Mouse (Mus musculus): Measurements from ENCODE around the gene Ift140. TPM values are rescaled to one million over a fixed set of nuclear protein-coding genes. Genes with fewer than 3 reads are reported as not detected.

The Ift140 gene
- polyA plus RNA-seq, 1 experiment from 2014 or later = 26.5 TPM

GRCm38 (mm10) chr17:25045281-25045680 is 29.4 kb downstream of the Ift140 start:
- Histone ChIP-seq H3K27ac (no peak overlapping the region), H3K27me3 (no peaks in the 10 kb centered on the region), H3K9ac (replicated peaks) (no peak overlapping the region), H3K4me1 (replicated peaks) (no peaks in the 10 kb centered on the region), H3K4me2 (no peak overlapping the region), H3K36me3 (peaks cover 41% of the 10 kb centered on the region), H3K9me3 (no peaks in the 10 kb centered on the region), H3K4me3 (replicated peaks) (no peak overlapping the region)
- no peak for ATAC-seq (ENCODE audit: insufficient number of reproducible peaks, insufficient read depth, low FRiP score, low TSS enrichment, low read depth)
- WGBS = 88% methylated on average over 4 of the region's 4 CpGs

- Histone ChIP-seq H3K4me2 (no peak overlapping the region), H3K4me3 (replicated peaks) (no peak overlapping the region), H3K9ac (replicated peaks) (no peak overlapping the region), H3K27ac (no peak overlapping the region), H3K4me1 (replicated peaks) (no peaks in the 10 kb centered on the region), H3K27me3 (no peaks in the 10 kb centered on the region), H3K9me3 (no peaks in the 10 kb centered on the region), H3K36me3 (peaks cover 48% of the 10 kb centered on the region)
- 92% methylated on average over 6 of the region's 6 CpGs for WGBS
- no peak for ATAC-seq (ENCODE audit: insufficient number of reproducible peaks, insufficient read depth, low FRiP score, low TSS enrichment, low read depth)
These were observed 31.3 kb downstream of the Ift140 start for GRCm38 (mm10) chr17:25047143-25047542.

DNA sequence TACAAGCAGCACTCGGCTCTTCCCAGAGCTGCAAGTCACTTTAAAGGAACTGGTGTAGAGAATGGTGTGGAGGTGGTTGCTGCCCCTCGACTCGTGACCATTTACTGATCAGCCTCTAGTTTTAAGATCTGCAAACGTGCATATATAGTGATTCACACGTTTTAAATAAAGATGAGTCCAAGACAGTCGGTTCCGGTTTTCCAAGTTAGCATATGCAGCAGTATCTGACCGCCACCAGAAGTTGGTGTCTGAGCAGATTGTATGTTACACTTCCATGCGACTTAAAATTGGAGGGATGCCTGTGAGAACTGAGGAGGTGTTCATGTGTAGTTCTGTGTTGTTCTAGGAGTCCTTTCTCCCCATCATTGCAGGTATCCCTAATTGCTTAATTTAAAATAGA is 37.4 kb downstream of the Ift140 start:
- whole genome bisulfite sequencing = 85% methylated on average over 9 of the region's 9 CpGs
- Histone ChIP-seq H3K9me3 (no peaks in the 10 kb centered on the region), H3K4me3 (replicated peaks) (no peak overlapping the region), H3K9ac (replicated peaks) (no peak overlapping the region), H3K36me3 (peaks cover 79% of the 10 kb centered on the region), H3K27me3 (no peaks in the 10 kb centered on the region), H3K4me1 (replicated peaks) (no peaks in the 10 kb centered on the region), H3K4me2 (no peak overlapping the region), H3K27ac (no peak overlapping the region)
- no peak for ATAC-seq (ENCODE audit: insufficient number of reproducible peaks, insufficient read depth, low FRiP score, low TSS enrichment, low read depth)

DNA sequence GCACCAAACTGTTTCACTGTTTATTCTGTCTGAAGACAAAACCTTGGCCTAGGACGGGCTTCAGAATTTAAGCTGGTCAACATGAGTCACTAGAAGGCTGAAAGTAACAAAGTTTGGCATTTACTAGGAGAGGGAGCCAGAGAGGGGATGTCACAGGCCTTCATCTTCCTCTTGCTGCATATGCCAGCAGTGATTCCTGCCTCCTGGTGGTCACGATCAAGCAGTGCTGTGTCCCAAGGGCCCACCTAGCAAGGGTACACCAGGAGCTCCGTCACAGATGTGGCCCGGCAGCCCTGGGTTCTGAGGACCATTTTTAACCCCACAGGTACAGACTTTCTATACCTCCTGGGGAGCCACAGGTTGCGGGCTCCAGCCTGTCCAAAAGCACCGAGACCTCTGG is 41.2 kb downstream of the Ift140 start:
- ATAC-seq (ENCODE audit: insufficient number of reproducible peaks, insufficient read depth, low FRiP score, low TSS enrichment, low read depth) = no peak
- H3K27me3 ChIP-seq = no peaks in the 10 kb centered on the region
- H3K36me3 ChIP-seq = peaks cover 90% of the 10 kb centered on the region
- H3K9ac ChIP-seq (replicated peaks) = no peak overlapping the region
- H3K4me3 ChIP-seq (replicated peaks) = no peak overlapping the region
- H3K27ac ChIP-seq = no peak overlapping the region
- H3K9me3 ChIP-seq = no peaks in the 10 kb centered on the region
- H3K4me2 ChIP-seq = no peak overlapping the region
- 87% methylated on average over 6 of the region's 6 CpGs for WGBS
- H3K4me1 ChIP-seq (replicated peaks) = no peaks in the 10 kb centered on the region

DNA sequence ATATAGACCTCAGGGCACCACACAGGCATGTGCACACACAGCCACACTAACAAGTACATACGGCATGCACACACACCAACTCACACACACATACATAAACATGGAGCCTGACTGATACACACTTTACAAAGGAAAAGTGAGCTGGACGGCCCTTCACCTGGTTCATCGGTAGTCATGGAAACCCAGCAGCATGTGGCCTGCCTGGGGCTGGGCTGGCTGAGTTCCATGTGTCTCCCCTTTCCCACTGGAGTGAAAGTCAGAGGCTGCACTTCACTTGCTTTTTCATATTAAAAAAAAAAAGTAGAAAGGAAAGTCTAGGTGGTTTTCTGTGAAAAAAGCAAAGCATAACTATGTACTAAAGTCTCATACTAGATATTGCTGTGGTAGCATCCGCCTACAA is 47.4 kb downstream of the Ift140 start:
- Histone ChIP-seq H3K4me1 (replicated peaks) (no peaks in the 10 kb centered on the region), H3K9me3 (no peaks in the 10 kb centered on the region), H3K36me3 (peaks cover 60% of the 10 kb centered on the region), H3K4me2 (no peak overlapping the region), H3K27me3 (no peaks in the 10 kb centered on the region), H3K9ac (replicated peaks) (no peak overlapping the region), H3K27ac (no peak overlapping the region), H3K4me3 (replicated peaks) (no peak overlapping the region)
- no peak for ATAC-seq (ENCODE audit: insufficient number of reproducible peaks, insufficient read depth, low FRiP score, low TSS enrichment, low read depth)
- 78% methylated on average over 4 of the region's 4 CpGs for WGBS

DNA sequence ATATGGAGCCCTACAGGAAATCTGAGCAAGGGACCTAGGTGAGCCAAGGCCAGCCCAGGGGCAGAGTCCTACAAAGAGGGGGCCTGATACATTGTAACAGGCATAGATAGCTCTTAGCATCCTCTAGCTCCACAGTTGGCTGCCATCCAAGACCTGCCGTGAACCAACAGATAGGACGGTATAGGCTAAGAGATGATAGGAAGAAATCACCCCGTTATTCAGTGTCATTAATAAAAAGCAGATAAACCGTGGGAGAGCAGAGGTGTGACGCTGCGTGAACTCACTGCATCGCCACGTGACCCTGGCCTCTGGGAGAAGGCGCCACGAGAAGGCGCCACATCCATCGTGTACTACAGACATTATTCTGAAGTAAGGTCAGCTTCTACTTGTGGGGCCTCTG is 48.0 kb downstream of the Ift140 start:
- Histone ChIP-seq H3K4me3 (replicated peaks) (no peak overlapping the region), H3K27me3 (no peaks in the 10 kb centered on the region), H3K9ac (replicated peaks) (no peak overlapping the region), H3K4me2 (no peak overlapping the region), H3K9me3 (no peaks in the 10 kb centered on the region), H3K36me3 (peaks cover 54% of the 10 kb centered on the region), H3K4me1 (replicated peaks) (no peaks in the 10 kb centered on the region), H3K27ac (no peak overlapping the region)
- 89% methylated on average over 12 of the region's 12 CpGs for WGBS
- ATAC-seq (ENCODE audit: insufficient number of reproducible peaks, insufficient read depth, low FRiP score, low TSS enrichment, low read depth) = no peak

DNA sequence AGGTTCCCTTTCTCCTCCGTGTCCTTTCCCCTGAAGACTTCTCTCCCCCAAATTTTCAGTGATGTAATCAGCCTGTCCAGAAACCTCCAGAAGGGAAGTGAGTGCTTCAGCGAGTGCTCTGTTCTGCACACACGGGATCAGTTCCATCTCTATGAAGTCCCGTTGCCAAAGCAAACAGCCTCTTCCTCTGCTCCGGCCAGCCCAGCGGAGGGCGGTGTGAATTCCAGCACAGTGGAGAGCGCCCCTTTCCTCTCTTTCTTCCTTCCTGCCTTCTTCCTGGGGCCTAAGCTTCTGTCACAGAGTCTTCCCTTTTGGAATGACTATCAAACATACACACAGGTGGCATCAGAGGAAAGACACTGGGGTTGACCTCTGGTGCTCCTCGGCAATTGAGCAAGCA is 48.5 kb downstream of the Ift140 start:
- 84% methylated on average over 9 of the region's 9 CpGs for WGBS
- H3K4me3 ChIP-seq (replicated peaks) = no peak overlapping the region
- no peak overlapping the region for H3K27ac ChIP-seq
- no peak overlapping the region for H3K4me2 ChIP-seq
- no peaks in the 10 kb centered on the region for H3K4me1 ChIP-seq (replicated peaks)
- H3K9me3 ChIP-seq = no peaks in the 10 kb centered on the region
- ATAC-seq (ENCODE audit: insufficient number of reproducible peaks, insufficient read depth, low FRiP score, low TSS enrichment, low read depth) = no peak
- H3K36me3 ChIP-seq = peaks cover 49% of the 10 kb centered on the region
- H3K27me3 ChIP-seq = no peaks in the 10 kb centered on the region
- H3K9ac ChIP-seq (replicated peaks) = no peak overlapping the region

DNA sequence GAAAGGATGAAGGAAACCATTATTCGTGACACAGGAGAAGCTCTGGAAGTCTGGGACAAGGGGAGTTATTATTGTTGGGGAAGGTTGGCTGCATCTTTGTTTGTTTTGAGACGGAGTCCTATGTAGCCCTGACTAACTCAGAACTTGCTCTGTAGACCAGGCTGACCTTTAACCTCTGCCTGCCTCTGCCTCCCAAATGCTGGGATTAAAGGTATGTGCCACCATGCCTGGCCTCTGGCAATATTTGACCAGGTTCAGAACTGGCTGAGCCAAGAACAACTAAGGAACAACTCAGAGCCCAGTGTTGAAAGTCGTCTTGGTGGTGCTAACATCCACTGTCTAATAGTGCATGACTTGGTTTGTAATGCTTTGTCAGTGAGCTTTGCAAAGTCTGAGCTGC is 49.3 kb downstream of the Ift140 start:
- Histone ChIP-seq H3K4me3 (replicated peaks) (no peak overlapping the region), H3K9ac (replicated peaks) (no peak overlapping the region), H3K27ac (no peak overlapping the region), H3K27me3 (no peaks in the 10 kb centered on the region), H3K36me3 (peaks cover 47% of the 10 kb centered on the region), H3K4me2 (no peak overlapping the region), H3K9me3 (no peaks in the 10 kb centered on the region), H3K4me1 (replicated peaks) (no peaks in the 10 kb centered on the region)
- WGBS = 78% methylated on average over 3 of the region's 3 CpGs
- ATAC-seq (ENCODE audit: insufficient number of reproducible peaks, insufficient read depth, low FRiP score, low TSS enrichment, low read depth) = no peak

DNA sequence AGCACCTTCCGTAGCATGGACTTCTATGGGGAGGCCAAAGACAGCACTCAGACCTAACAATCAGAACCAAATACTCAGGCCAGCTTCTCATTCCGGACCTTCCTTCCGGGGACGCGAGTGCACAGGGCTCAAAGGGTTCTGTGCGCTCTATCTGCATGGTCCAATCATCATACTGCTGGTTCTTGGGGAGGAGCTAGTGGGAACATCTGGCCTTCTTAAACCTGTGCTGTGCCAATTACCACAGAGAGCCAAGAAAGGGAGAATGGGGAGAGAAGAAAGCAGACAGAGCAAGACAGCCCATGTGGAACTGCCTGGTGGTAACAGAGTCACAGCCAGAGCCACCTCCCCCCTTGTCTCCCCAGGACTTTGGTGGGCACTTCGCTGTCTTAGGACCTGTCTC is 50.7 kb downstream of the Ift140 start:
- Histone ChIP-seq H3K4me3 (replicated peaks) (no peak overlapping the region), H3K4me1 (replicated peaks) (no peaks in the 10 kb centered on the region), H3K9ac (replicated peaks) (no peak overlapping the region), H3K4me2 (no peak overlapping the region), H3K36me3 (peaks cover 41% of the 10 kb centered on the region), H3K27ac (no peak overlapping the region), H3K9me3 (no peaks in the 10 kb centered on the region), H3K27me3 (no peaks in the 10 kb centered on the region)
- 90% methylated on average over 7 of the region's 7 CpGs for WGBS
- ATAC-seq (ENCODE audit: insufficient number of reproducible peaks, insufficient read depth, low FRiP score, low TSS enrichment, low read depth) = no peak

- no peak for ATAC-seq (ENCODE audit: insufficient number of reproducible peaks, insufficient read depth, low FRiP score, low TSS enrichment, low read depth)
- no peaks in the 10 kb centered on the region for H3K9me3 ChIP-seq
- H3K36me3 ChIP-seq = peaks cover 33% of the 10 kb centered on the region
- 70% methylated on average over 8 of the region's 8 CpGs for WGBS
- no peaks in the 10 kb centered on the region for H3K4me1 ChIP-seq (replicated peaks)
- H3K27ac ChIP-seq = no peak overlapping the region
- no peak overlapping the region for H3K4me2 ChIP-seq
- H3K9ac ChIP-seq (replicated peaks) = no peak overlapping the region
- H3K4me3 ChIP-seq (replicated peaks) = no peak overlapping the region
- no peaks in the 10 kb centered on the region for H3K27me3 ChIP-seq
These were observed 51.6 kb downstream of the Ift140 start for GRCm38 (mm10) chr17:25067442-25067851.

GRCm38 (mm10) chr17:25068690-25069089 is 52.8 kb downstream of the Ift140 start:
- Histone ChIP-seq H3K27me3 (no peaks in the 10 kb centered on the region), H3K36me3 (peaks cover 32% of the 10 kb centered on the region), H3K9me3 (no peaks in the 10 kb centered on the region), H3K4me2 (no peak overlapping the region), H3K4me3 (replicated peaks) (no peak overlapping the region), H3K9ac (replicated peaks) (no peak overlapping the region), H3K27ac (no peak overlapping the region), H3K4me1 (replicated peaks) (no peaks in the 10 kb centered on the region)
- 69% methylated on average over 2 of the region's 2 CpGs for WGBS
- ATAC-seq (ENCODE audit: insufficient number of reproducible peaks, insufficient read depth, low FRiP score, low TSS enrichment, low read depth) = no peak

DNA sequence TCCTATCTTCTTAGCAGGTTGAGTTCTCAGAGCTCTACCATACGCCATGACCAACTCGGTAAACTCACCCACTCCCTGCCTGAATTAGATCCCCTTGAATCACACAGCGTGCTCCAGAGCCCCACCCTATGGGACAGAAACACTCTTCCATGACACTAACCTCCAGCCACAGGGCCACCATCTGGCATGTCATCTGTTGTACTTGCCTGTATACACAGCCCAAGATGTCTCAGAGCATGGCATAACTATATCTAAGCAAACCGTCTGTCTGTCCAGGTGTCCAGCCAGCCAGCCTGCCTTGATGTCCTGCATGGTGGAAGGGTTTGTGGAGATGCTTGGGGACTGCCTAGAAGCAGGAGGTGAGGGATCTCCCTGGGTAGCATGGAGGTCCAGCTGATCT is 61.0 kb downstream of the Ift140 start:
- H3K4me2 ChIP-seq = no peak overlapping the region
- ATAC-seq (ENCODE audit: insufficient number of reproducible peaks, insufficient read depth, low FRiP score, low TSS enrichment, low read depth) = no peak
- no peak overlapping the region for H3K4me3 ChIP-seq (replicated peaks)
- no peak overlapping the region for H3K9ac ChIP-seq (replicated peaks)
- H3K9me3 ChIP-seq = no peaks in the 10 kb centered on the region
- H3K27ac ChIP-seq = no peak overlapping the region
- H3K36me3 ChIP-seq = peaks cover 20% of the 10 kb centered on the region
- H3K27me3 ChIP-seq = no peaks in the 10 kb centered on the region
- peaks cover 22% of the 10 kb centered on the region for H3K4me1 ChIP-seq (replicated peaks)
- WGBS = 92% methylated on average over 4 of the region's 4 CpGs

Measured in limb, embryonic 12.5 days (tissue).